Mouse (Mus musculus) inflammation-experienced regulatory T-cells, adult 6 months (primary cell): ENCODE data around the gene Hdac1. TPM values are rescaled to one million over a fixed set of nuclear protein-coding genes. Genes with fewer than 3 reads are reported as not detected.

Experiments
- ATAC-seq: one replicate; pipeline ENCODE4 v1.8.0; 2017
- polyA plus RNA-seq, 3 experiments: library from polyadenylated mRNA; unstranded; fragments of 100-300 nt; shearing (Covaris generic); gene quantifications; one replicate each; pipeline ENCODE4 v1.2.1; 2017

Hdac1 gene
- polyA plus RNA-seq, 3 experiments from 2014 or later: 256 to 267 (median 261) TPM

DNA sequence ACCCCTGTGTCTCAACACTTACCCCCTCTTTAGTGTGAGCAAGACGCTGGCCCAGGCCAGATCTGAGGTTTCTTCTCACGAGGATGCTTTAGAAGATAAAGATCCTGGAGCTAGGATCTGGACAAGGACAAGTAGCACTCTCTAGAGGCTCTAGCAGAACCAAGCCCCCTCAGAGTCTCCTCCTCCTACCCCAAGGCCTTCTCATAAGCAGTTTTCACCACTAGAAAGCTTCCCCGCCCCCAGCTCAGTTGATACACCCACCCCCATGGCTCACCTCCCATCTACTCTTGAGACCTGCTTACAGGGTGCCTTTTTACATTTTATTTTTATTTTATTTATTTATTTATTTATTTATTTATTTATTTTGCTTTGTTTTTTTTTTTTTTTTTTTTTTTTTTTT, 32.9 kb downstream of the Hdac1 start:
- ATAC-seq: no peak

DNA sequence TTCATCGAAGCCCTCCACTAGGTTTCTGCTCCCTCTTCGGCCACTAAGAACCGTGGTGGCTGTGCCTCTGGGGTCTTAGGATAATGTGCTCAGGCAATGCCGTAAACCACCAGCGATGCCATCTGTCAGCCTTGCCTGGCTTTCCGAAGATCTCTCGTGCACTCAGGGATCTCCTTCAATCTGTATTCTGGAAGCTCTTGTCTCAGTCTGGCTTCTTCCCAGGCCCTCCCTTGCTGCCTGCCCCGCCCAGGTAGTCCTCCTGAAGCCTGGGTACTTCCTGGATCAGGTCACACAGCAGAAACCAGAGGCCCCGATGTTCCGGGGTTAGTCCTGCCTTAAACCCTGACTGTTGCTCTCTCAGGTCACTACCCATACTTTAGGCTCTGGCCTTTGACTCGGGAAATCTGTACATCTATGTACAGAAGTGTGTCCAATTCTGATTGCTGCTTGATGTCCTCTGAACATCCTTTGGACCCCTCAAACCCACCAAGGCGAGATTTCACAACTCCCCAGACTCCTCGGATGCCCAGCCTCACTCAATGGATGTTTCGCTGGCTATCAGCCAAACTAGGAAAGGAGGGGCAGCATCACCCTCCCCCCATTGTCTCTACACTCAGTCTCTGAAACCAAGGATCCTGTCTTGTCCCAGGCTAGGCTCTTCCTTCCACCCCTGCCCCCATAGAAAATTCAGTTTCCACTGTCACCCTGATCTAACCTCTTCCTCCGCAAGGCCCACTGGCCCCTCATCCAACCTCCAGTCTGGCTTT, 33.5 kb downstream of the Hdac1 start:
- ATAC-seq: no peak

DNA sequence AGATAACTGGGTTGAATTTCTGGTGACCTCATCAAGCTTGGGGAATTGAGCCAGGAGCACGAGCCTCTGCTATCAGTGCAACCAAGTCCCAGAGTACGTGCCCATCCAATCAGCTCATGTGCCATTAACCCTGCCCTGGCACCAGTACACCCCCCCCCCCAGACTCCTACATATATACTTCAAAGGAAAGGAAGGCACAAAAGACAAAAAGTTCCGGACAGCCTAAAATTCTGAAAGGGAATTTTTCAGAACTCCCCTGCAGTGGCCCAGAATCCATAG, 34.3 kb downstream of the Hdac1 start:
- ATAC-seq: no peak

DNA sequence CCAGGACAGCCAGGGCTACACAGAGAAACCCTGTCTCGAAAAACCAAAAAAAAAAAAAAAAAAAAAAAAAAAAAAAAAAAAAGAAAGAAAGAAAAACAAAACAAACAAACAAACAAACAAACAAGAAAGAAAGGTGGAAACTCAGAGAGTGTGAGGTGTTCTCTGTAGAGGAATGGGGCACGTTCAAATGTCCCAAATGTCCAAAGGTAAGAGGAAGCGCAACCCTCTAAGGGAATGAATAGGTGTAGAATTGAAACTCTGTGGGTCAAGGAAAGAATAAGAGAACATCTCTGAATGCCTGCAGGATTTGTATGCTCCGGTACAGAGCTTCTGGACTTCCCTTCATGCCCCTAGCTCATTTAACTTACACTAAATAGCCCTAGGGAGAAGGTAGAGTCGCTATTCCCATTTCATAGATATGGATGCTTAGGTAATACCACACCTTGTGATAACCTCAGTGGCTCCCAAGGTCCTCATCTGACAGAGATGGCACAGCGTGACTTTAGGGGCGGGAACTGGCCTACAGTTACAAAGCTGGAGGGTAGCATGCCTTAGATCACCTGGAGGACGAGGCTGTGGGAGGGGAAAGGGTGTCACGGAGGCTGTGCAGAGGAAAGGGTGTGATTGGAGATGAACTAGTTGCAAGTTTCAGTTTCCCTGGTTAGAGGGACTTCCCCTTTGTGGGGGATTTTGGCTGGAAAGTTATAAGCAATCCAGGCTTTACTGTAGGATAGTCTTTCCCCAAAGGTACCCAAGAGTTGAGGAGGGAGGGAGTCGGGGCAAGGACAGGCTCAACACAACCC, 34.9 kb downstream of the Hdac1 start:
- peak; percentile 92 for ATAC-seq

DNA sequence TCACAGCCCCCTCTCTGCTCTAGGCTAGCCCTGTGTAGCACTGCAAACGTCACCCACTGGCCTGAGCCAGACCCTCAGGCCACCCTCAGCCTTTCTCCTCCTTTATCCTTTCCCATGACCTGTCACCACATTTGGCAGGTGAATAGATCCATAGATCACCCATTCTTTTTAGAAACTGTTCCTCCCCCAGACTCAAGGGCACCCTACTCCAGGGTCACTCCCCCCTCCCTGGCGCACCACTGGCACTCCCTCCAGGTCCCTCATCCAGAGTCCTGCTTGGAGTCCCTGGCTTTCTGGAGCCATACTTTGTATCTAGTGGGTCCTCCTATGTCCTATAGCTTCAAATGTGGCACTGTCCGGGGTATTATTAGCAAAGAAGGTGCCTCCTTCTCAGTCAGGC, 37.0 kb downstream of the Hdac1 start:
- ATAC-seq: no peak

DNA sequence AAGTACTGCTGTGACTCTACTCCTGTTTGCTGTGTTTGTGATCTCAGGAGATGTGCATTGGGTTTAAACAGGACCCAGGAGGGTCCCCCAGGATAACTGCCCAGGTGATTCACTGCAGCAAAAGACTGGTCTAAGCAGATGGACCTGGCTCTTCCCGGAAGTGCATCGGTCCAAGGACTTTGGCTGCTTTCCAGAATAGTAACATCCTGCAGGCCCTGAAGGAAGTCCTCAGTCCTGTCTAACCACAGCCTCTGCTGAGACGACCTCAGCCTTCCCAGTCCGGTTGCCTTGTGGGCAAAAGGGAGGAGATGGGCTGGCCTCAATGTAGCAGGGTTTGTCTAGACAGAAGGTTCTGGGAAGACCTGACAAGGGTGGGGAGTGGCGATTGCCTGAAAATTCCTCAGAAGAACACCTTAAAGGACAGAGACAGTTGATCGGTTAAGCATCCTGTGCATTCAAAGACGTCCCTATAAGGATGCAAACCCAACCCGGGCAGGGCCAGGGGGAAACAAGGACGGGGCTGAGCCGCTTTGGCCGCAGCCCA, 39.5 kb downstream of the Hdac1 start:
- no peak for ATAC-seq

DNA sequence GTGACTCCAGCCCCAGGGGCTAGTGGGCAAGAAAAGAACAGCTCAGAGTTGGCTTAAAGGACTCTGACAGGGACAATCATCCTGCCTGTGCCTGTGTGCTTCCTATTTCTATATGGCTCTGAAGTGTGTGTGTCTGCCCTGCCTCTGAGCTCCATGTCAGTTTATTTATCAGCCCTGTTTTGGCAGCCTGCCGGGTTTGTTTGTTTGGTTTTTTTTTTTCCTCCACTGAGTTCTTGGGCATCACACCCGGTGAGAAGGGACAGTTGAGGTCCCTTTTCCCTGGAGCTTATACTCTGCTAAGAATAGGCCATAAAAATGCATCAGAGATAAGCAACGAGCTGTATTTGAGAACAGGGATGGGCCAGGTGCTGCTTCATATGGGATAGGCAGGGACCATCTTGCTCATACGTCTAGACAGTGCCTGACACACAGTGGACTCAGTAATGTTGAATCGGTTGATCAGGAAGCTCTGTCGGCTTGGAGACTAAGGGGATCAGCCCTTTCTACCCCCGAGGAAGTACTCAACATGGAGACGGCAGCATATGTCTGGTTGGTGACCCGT, 40.1 kb downstream of the Hdac1 start:
- ATAC-seq: no peak

DNA sequence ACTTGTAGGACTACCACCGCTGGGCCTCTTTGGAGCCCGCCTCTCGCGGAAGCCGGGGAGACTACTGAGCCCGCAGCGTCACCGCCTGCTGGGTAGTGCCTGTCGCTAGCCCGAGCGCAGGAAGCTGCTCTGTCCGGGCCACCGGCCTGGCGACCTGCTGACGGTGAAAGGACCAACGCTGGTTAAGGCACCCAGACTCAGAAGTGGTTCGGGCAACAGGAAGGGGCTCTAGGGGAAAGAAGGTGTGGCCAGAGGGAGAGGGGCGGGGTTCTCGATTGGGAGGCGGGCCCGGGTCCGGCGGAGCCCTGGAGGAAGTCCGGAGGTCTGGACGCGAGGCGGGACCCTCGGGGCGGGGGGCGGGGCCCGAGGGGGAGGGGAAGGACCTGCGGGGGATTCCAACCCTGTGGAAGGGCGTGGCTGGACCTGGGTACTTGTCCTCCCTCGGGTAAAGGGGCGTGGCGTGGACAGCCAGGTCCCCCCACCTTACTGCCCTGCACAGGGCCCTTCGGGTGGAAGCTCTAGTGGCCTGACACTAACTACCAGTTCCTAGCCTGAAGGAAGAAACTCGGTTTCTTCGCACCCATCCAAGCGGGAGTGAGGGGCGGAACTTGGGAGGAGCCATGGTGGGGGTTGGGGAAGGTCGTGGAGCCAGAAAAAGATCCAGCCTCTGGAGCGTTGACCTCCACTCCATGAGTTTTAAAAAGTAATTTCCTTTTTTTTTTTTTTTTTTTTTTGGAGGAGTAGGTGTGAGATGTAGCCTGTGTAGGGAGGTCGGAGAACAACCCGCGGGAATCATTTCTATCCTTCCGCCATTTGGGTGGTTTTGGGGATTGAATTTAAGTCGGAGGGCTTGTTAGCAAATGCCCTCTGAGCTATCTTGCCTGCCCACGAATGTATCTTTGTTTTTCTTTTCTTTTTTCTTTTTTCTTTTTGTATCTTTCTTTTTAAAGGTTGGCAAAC, 41.6 kb downstream of the Hdac1 start:
- ATAC-seq: peak; percentile 74

DNA sequence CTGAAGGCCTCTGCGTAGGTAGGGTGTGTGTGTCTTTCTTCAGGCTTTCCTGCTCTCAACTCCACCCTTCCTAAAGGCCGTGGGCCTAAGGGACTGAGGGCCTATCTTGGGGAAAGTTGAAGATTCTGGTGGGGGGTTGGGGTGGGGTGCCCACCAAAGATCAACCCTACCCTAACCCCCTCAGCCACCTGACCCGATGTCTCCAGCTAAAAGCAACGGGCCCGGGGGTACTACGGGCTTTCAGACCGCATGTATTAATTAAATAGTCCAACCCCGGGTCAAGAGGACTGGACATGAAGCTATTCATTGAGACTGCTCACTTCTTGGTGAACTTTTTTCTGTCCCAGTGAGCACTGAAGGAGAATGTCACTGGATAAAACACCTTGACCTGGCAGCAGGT, 42.5 kb downstream of the Hdac1 start:
- no peak for ATAC-seq

DNA sequence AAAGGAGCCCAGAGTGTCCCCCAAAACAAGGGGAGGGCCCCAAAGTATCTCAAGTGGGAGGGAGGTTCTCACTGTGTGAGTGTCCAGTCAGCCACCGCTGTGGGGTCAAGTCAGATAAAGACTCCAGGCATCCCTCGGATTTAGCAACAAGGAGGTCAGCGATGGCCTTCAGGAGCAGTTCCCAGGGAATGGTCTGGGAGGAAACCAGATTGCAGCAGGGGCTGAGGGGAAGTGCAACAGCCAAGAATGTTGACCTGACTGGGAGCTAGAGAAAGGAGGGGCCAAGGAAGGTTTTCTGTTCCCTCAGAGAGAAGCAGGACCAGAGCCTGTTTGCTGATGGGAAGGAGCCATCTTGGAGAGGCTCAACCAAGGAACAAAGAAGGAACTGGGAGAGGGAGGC, 43.6 kb downstream of the Hdac1 start:
- no peak for ATAC-seq

DNA sequence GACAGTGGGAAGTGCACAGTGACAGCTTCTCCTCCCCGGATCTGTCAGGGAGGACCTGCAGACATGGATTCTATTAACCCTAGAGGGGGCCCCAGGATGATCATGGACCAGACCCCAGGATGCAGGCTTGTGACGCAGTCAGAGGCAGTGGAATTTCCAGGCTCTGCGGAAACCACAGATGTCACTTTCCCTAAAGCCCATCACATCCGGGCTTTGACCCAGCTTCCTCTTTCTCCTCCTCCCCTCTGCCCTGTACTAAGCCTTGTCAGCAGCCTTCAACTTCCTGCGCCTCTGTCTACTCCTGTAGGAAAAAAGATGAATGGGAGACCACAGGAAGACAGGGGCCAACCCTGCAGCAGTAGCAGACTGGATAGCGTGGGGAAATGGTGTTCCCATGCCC, 45.9 kb downstream of the Hdac1 start:
- ATAC-seq: peak; percentile 65

DNA sequence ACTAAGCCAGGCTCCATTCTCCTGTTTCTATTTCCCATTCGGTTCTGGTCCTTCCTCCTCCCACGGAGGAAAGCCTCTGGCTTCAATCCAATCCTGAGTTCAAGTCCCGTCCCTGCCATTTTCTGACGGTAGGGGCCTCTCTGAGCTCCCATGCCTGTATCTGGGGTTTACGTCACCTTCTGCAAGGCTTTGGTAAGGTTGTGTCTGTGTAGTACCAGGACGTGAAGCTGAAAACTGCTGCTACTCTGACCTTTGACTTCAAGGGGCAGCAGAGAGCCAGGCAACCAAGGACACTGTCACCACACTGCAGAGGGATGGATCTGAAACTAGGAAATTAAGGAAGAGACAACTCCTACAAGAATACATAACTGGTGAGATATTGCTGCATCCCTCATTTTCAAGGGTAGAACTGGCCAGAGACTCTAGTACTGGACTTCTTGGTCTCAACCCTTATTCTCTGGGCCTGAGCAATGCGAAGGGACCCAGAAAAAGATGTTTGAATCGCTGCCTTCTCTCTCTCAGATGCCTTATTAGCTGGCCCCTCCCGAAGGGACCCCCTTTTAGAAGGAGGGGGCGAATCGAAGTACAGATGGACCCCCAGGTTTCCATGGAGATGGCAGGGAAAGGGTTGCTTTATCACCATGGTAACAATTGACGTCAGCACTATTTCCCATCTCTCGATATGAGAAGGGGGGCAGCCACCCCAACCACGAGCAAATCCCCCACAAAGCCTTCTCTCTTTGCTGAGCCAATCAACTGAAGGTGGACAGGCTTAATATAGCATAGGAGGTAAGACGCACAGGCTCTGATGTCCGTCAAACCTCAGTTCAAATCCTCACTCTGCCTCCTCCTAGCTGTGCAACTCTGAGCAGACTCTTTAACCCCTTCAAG, 46.6 kb downstream of the Hdac1 start:
- no peak for ATAC-seq

DNA sequence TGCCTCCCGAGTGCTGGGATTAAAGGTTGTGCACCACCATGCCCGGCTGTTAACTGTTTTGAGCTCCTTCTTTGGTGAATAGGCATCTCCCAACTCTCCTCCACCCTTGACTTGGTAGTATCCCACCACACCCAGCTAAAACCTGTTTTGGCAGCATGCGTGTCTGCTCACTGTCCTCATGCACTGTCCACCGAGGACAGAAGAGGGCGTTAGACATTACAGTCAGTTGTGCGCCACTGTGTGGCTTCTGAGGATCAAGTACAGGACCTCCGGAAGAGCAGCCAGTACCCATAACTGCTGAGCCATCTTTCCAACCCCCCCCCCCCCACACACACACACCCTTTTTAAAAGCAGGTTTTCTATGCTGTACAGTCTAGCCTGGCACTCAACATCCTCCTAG, 47.8 kb downstream of the Hdac1 start:
- no peak for ATAC-seq

DNA sequence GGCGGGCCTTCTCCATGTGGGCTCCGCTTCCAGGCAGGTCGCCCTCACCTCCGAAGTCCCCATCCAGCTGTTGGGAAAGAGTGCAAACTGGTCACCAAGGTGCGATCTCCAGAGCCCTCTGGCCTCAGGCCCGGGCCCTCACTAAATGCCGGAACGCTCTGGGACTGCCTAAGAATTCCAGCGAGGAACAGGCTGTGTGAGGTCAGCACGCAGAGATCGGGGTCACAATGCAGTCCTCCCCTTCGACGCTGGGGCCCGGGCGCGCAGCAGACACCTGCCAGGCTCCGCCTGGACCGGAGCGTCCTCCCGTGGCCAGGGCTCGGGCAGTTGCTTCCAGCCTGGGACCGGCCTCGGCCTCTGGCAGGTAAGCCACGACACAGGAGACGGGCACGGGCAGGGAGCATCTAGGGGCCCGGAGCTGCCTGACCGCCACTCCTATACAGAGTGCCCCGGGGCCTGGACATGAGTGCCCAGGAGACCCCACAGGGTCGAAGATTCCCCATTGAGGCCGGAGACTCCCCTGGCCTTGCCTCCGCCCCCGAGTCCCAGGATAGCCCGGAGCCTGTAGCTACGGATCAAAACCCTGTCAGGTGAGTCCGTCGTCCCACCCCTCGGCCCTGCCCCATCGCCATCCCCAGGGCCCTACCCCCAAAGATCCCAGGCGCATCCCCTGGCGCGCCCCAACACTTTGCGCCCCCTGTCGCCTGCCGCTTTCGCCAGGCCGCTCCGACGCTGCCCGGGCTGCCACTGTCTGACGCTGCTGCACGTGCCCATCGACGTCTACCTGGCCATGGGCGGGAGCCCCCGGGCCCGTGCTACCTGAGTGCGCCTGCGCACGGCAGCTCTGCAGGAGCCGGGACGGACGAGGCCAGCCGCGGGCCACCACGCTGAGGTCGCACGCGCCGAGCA, 51.3 kb downstream of the Hdac1 start, which contains the start of the genes Tssk3 and Fam229a:
Tssk3 (minus strand) TSS at position 51 of the 909 bp plus-strand sequence.
Fam229a (plus strand) TSS at position 219 of the 909 bp plus-strand sequence.
- no peak for ATAC-seq

DNA sequence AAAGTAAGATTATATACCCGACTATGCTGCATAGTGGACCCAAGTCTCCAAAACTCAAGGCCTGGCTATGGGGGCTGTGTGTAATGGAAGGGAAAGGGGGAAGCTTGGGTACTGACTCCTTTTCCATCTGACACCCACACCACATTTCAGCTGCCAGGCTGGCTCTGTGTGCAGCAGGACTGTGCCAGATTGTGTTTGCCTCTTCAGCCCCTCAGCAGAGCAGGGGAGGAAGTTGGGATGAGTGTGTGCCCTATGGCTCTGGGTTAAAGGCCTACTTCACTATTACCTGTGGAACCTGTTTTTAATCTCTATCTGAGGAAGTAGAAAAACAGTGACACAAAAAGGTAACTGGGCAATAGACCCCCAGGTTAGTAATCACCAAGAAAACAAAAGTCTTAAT, 61.4 kb downstream of the Hdac1 start:
- no peak for ATAC-seq

DNA sequence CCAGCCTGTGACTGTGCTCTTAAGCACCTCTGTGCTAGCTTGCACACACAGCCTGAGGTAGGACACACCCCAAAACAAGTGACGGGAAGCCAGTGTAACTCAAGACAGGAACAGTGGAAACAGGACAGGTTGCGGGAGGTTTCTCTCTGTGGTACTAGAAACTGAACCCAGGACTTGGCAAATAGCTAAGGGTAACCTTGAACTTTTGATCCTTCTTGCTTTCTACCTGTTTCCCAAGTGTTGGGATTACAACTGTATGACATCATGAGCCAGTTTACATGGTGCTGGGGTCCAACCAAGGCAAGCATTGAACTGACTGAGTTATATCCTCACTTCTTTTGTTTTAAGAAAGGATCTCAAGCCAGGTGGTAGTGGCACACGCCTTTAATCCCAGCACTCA, 62.6 kb downstream of the Hdac1 start:
- no peak for ATAC-seq

DNA sequence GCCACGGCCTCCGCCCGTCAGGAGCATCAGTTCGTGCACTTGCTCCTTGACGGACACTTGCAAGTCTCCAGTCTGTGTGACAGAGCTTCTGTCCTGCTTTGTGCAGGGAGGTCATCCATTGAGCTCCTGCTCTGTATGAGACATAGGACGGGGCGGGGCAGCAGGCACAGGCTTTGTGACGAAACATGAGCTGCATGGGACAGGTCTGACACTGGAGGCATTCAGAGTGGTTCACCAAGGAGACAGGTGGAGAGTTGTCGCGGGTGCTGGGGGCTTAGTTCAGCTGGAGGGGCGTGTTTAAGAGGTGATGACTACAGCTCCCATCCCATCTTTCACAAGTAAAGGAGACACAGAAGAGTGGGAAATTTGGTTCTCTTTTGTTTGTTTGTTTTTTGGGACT, 66.5 kb downstream of the Hdac1 start:
- ATAC-seq: no peak
